Mouse (Mus musculus) lung, adult 18-20 months (tissue): ENCODE results near the gene Ago3.

Experiments
- DNase-seq, 2 experiments: peaks; one replicate each; pipeline ENCODE4 v3.0.0; 2022; ENCODE audit warnings: mixed read lengths in 2 of 2

The Ago3 gene

GRCm38 (mm10) chr4:126309211-126309921, 120.0 kb downstream of the Ago3 start:
- no peak for DNase-seq

DNA sequence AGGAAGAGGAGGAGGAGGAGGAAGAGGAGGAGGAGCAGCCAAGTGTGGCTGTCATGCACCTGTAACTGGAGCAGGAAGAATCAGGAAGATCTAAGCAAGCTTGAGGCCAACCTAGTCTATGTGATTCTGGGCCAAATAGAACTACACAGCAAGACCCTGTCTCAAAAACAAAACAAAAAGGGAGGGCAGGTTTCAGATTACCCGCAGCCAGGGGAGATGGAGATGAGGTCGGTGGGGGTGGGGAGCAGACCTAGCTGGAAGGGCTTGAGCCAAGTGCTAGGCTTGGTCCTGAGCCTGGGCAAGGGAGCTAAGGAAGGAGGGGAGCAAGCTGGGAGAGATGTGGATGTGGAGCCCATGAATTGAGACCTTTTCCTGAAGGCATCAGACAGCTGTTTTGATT, 122.5 kb downstream of the Ago3 start:
- DNase-seq = no peak

DNA sequence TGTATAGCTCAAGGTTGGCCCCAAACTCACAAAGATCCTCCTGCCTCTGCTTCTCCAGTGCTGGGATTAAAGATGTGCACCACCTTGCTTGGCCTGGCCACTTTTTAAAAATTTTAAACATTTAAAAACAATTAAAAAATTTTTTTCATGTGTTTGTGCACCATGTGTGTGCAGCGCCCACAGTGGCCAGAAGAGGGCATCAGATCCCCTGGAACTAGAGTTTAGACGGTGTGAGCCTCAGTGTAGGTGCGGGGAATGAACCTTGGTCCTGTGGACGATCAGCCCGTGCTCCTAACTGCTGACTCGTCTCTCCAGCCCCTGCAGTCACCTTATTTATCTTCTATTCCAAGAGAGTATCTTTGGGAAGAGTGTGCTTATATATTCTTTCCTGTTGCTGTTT, 123.3 kb downstream of the Ago3 start:
- DNase-seq = no peak

- no peak for DNase-seq
Observed at GRCm38 (mm10) chr4:126305428-126305827, 123.9 kb downstream of the Ago3 start.

DNA sequence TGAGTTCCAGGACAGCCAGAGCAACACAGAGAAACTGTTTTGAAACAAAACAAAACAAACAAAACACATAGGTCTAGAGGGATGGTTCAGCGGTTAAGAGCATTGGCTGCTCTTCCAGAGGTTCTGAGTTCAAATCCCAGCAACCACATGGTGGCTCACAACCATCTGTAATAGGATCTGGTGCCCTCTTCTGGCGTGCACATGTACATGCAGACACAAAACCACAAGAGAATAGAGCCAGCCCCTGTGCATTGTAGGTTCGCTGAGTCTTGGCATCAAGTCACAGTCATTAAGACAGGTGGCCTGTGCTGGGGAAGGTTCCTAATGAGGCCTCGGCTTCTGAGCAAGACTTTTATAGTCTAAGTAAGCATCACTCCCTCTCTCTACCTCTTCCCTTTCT, 125.5 kb downstream of the Ago3 start:
- no peak for DNase-seq

- no peak for DNase-seq
Observed at GRCm38 (mm10) chr4:126301584-126302309, 127.6 kb downstream of the Ago3 start.

- no peak for DNase-seq
Observed at GRCm38 (mm10) chr4:126300916-126301583, 128.3 kb downstream of the Ago3 start.

DNA sequence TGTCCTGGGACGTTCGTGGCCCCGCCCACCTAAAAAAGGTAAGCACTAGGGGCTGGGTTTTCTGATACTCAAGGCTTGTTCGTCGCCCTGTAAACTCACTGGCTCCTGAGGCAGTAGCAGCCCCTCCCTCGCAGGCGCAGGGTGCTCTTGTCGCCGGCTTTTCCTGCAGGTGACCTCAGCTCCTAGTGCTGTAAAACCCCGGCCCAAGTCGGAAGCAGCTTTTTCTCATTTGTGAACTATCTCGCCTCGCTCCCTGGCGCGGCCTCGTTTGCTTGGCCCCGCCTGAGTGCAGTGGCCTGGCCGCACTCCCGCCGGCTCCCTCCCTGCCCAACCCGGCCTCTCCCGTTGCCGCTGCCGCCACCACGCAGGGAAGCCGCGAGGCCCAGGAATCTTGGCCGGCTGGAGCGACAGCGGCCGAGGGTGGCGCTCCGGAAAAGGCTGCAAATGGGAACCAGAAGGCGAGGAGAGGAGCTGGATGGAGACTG, 132.7 kb downstream of the Ago3 start:
- peak; percentile 71 to 77 for DNase-seq

DNA sequence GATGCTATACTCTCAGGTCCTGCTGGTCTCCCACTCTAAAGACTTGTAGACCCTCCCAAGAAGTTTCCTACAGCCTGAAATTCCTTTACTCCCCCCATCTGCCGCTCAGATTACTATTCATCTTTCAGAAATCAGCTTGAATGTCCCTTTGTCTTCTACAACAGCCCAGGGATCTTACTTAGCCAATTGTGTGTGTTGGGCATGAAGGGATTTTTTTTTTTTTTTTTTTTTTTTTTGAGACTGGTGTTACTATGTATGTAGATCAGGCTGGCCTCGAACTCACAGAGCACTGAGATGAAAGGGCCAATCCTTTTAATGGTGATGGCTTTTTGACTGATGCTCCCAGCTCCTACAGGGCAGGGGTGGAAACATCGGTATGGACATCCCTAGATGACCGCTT, 133.4 kb downstream of the Ago3 start:
- no peak for DNase-seq

DNA sequence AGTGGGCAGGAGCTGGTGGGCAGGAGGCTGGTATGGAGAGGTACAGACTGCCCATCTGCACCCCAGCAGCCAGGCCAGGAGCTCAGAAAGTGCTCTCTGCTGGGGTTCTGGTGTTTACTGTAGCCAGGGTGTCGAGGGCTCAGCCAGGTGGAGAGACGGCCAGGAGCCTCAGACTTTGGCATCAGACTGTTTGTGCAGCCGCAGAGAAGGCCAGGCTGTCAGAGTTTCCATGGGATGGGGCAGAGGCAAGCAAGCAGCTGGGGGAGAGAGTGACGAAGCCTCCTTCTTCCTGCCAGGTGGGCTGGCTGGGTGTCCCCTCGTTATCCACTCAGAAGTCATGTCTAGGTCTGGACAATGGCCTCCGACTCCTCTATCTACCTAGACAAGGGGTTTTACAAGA, 134.2 kb downstream of the Ago3 start:
- no peak for DNase-seq

DNA sequence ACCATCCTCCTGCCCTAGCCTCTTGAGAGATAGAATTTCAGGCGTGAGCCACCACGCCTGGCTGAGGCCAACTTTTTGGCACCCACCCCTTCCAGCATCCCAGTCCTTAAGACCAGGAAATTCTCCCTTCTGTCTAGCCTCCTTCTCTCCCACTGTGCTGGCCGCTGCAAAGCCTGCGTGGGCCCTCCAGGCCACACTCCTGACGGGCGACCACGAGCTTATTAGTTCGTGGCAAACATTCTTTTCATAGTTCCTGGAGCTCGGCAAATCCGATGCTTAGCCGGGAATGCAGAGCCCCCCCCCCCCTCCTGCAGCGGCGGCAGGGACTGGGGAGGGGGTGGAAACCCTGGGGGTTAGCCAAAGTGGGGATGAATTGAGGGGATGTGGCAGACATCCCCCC, 138.2 kb downstream of the Ago3 start:
- no peak for DNase-seq

DNA sequence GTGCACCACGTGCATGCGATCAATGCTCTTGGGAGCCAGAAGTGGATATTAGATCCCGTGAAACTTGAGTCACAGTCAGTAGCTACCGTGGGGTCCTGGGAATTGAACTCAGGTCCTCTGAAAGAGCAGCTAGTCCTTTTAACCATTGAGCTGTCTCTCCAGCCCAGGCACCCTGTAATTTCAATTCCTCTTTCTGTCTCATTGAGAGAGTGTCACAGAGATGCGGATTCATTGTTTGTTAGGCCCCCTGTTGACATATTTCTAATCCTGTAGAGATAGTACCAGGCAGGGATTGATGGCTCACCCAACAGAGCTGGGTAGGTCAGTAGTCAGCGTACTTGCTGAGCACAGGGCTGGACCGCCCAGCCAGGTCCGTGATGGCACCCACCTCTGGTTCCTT, 139.0 kb downstream of the Ago3 start:
- DNase-seq = no peak

- no peak for DNase-seq
Observed at GRCm38 (mm10) chr4:126288085-126288666, 141.2 kb downstream of the Ago3 start.

- no peak for DNase-seq
Observed at GRCm38 (mm10) chr4:126287302-126287995, 141.9 kb downstream of the Ago3 start.

GRCm38 (mm10) chr4:126286492-126286891, 142.9 kb downstream of the Ago3 start, which contains the start of gene Col8a2:
Gene Col8a2, plus strand, starts transcription at chr4:126286793.
- DNase-seq = peak in 1 of 2 experiments; percentile 36

- DNase-seq = no peak
Observed at GRCm38 (mm10) chr4:126283582-126283981, 145.8 kb downstream of the Ago3 start.

- DNase-seq = no peak
Observed at GRCm38 (mm10) chr4:126281706-126282105, 147.7 kb downstream of the Ago3 start.
